Mouse (Mus musculus): Measurements from ENCODE around the gene Lmntd2.

DNA sequence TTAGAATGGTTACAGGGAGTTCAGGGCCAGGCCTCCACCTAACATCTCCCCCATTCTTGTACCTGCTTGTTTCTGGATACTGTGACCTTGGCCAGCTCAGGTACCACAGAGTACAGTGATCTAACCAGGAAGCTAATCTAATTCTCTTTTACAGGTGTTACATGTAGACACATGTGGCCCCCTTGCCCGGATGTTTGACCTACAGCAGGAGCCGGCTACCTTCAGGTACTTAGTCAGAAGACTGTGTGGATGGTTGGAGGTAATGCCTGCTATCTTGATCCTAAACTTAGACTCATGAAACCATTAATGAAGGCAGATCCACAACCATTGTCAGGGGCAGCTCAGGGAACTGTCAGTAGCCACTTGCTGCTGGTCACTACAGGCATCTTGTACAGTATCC is 18.1 kb downstream of the Lmntd2 start:
- TF ChIP-seq CTCF (IDR thresholded peaks at IDR 0.05; ENCODE audit: extremely low read depth, insufficient read depth, insufficient read length, insufficient replicate concordance), result no peak
- no peak for TF ChIP-seq POLR2A (IDR thresholded peaks at IDR 0.05; ENCODE audit: low read depth, low read length)
